Mouse (Mus musculus): Measurements from ENCODE around the gene Pgap1.

- TF ChIP-seq CTCF (conservative IDR thresholded peaks at IDR 0.05; ENCODE audit: insufficient read depth, insufficient read length, low read depth, low read length) (no peak), POLR2A (IDR thresholded peaks at IDR 0.05; ENCODE audit: low read depth, low read length) (no peak)
Observed at GRCm38 (mm10) chr1:54552621-54553020, 4.9 kb downstream of the Pgap1 start.
